Mouse (Mus musculus) liver, embryonic 14.5 days (tissue): ENCODE data around the gene Zfp114.

Source experiments
- CTCF ChIP-seq: IDR thresholded peaks from 2 replicates; pipeline ENCODE4 v1.5.1; 2016; ENCODE audit warnings: antibody characterized with exemption, low read depth, control low read depth
- EP300 ChIP-seq: IDR thresholded peaks from 2 replicates; pipeline ENCODE4 v1.6.1; 2016; ENCODE audit warnings: antibody characterized with exemption, low read depth

GRCm38 (mm10) chr7:24189571-24189944 lies 14.7 kb downstream of the Zfp114 start:
- TF ChIP-seq CTCF (no peak), EP300 (no peak)
